Mouse (Mus musculus): ENCODE results near the gene Sarm1. TPM values are rescaled to one million over a fixed set of nuclear protein-coding genes. Genes with fewer than 3 reads are reported as not detected.
A peak's percentile ranks its signal among the peaks of the same experiment; 100 is the strongest.
"Not testable (repeated sequence)": the region's sequence is repeated elsewhere in the genome, so short reads cannot be mapped to it uniquely, and the experiment has no call there.

Gene Sarm1
- 32.1 and 34.8 TPM in 2 replicates for polyA plus RNA-seq (2016; fragmentation: Nextera tagmentation; extraction: Ambion mirVana)

DNA sequence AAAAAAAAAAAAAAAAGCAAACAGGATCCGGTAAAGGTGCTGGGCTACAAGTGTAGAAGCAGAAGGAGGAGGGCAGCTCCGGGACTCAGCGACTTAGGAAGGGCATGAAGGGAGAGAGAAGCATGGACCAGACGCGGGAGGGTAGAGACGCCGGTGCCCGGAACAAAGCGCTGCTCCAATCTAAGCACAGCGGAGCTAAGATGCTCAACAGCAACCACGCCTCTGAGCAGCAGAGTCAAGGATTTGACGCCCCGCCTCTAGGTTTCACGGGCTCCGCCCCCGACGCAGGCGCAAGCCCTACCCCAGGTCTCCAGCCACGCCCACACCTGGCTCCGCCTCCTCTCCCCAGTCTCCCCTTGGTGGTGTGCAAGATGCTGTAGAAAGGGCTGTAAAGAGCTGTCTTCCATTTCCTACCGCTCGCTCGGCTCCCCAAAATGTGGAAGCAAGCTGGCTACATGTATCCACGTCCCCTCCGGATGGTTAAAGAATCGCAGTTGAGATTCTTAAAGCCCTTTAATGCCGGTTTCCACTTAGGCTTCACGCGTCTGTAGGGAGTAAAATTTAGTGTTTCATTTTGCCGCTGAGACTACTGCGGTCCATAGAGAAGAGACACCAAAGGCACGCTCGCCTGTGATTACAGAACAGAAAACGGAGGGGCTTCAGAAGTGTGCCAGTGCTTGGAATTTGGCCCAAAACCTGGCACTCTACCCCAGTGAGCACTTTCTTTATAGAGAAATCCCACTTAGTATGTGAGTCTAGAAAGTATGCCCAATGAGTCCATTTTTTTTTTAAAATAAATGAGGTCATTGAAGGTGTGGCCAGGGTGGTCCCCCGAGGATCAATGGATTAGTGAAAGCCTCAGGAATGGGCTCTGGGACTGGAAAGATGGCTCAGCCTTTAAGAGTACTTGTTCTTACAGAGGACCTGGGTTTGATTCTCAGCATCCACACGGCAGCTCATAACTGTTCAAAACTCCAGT, at the start of gene Sarm1:
Gene Sarm1 (minus strand): TSS at position 211 of the 979 bp plus-strand sequence.
- Histone ChIP-seq H3K4me3 (replicated peaks) (peak within 1 kb of the TSS; percentile 65), H3K4me1 (peaks cover 27% of the 10 kb centered on the region), H3K27me3 (peaks cover 44% of the 10 kb centered on the region), H3K27ac (peak within 1 kb of the TSS; percentile 89), H3K9me3 (no peaks in the 10 kb centered on the region), H3K9ac (peak within 1 kb of the TSS; percentile 77), H3K36me3 (replicated peaks) (no peaks in the 10 kb centered on the region), H3K4me2 (peak within 1 kb of the TSS; percentile 80)
- ATAC-seq (ENCODE audit: low FRiP score), result peak; percentile 98
- 3% methylated on average over 35 of the region's 36 CpGs for WGBS

DNA sequence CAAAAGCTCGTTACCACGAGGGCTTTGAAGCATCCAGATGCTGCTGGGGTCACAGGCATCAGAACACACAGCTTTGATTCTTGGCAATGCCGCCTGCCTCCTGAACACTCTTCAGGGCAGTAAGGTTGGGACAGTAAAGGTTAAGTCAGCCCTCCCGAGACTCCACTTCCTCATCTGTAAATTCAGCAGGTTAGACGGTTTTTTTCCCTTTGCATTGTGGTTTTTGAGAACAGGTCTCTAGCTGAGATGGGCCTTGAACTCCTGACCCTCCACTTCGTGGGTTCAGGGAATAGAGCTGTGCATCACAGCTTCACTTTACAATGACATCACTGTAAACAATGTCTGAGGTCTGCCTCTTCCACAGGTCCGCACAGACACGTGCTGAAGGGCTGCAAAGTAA, 47.6 kb upstream of the Sarm1 start:
- Histone ChIP-seq H3K4me2 (no peak overlapping the region), H3K27ac (no peak overlapping the region), H3K36me3 (replicated peaks) (peaks cover 39% of the 10 kb centered on the region), H3K4me3 (replicated peaks) (no peak overlapping the region), H3K9me3 (no peaks in the 10 kb centered on the region), H3K27me3 (no peaks in the 10 kb centered on the region), H3K4me1 (peaks cover 21% of the 10 kb centered on the region), H3K9ac (no peak overlapping the region)
- 71% methylated on average over 8 of the region's 8 CpGs for WGBS
- ATAC-seq (ENCODE audit: low FRiP score), result no peak

DNA sequence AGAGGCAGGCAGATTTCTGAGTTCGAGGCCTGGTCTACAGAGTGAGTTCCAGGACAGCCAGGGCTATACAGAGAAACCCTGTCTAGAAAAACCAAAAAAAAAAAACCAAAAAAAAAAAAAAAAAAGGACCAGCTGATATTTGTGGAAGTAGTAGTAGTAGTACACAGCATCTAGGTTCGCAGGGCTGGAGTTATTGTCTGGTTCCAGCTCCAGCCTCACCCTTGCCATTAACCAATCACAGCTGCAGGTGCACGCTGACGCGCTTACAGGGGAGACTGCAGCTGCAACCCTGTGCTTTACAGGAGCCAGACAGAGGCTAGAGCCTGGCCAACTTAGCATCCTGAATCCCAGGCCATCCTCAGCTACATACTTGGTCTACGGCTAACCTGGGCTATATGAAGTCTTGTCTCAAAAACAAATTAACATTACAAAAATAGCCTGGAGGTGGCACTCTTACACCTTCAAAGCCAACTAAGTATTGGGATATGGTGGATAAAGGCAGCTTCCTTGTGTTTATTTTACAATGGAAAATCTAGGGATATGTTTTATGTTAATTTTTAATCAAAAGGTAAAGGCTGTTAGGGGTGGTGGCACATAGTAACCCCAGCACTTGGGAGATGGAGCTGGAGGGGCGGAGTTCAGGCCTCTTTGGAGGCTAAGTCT, 47.0 kb upstream of the Sarm1 start:
- H3K27ac ChIP-seq, result no peak overlapping the region
- H3K9ac ChIP-seq, result no peak overlapping the region
- 96% methylated on average over 7 of the region's 7 CpGs for WGBS
- H3K4me2 ChIP-seq, result no peak overlapping the region
- peaks cover 16% of the 10 kb centered on the region for H3K4me1 ChIP-seq
- no peaks in the 10 kb centered on the region for H3K27me3 ChIP-seq
- peaks cover 45% of the 10 kb centered on the region for H3K36me3 ChIP-seq (replicated peaks)
- no peak overlapping the region for H3K4me3 ChIP-seq (replicated peaks)
- H3K9me3 ChIP-seq, result no peaks in the 10 kb centered on the region
- ATAC-seq (ENCODE audit: low FRiP score), result no peak

DNA sequence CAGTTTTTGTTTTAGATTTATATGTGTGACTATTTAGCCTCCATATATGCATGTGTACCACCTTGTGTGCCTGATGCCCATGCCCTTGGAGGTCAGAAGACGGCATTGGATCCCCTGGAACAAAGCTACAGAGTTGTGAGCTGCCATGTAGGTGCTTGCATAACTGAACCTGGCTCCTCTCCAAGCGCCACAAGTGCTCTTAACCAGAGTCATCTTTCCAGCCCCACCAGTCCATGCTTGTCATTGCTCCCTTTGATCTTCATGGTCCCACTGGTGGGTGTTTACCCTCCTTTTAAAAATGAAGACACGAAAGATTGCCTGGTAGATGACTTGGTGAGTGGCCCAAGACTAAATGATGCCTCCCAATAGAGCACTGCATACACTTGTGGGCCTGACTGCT, 42.8 kb upstream of the Sarm1 start:
- Histone ChIP-seq H3K36me3 (replicated peaks) (peaks cover 56% of the 10 kb centered on the region), H3K4me3 (replicated peaks) (no peak overlapping the region)

DNA sequence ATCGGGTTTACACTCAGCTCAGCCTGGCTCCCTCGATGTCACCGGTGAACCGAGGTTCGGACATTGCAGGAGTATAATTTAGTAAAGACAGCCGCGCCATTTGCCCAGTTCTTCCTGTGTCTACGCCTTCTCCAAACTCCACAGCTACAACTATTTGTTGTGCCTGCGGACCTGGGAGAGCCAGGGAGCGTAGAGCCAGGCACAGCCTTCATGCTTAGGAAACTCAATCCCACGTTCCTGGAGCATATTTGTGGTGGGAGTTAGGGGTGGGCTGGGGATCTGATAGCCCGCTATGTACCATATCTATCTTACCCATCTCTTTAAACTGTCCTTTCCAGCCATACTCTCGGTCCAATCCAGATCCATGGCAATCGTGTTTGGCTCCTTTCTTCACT, 39.1 kb upstream of the Sarm1 start:
- Histone ChIP-seq H3K4me1 (peaks cover 24% of the 10 kb centered on the region), H3K9me3 (no peaks in the 10 kb centered on the region), H3K36me3 (replicated peaks) (peaks cover 32% of the 10 kb centered on the region), H3K4me3 (replicated peaks) (peak overlapping the region; percentile 68), H3K27me3 (no peaks in the 10 kb centered on the region), H3K4me2 (peak overlapping the region; percentile 83), H3K27ac (peak overlapping the region; percentile 79), H3K9ac (peak overlapping the region; percentile 83)
- WGBS, result 4% methylated on average over 14 of the region's 14 CpGs
- ATAC-seq (ENCODE audit: low FRiP score), result no peak

More for the DNA sequence above, 42.8 kb upstream of the Sarm1 start:
- H3K27ac ChIP-seq, result no peak overlapping the region
- no peaks in the 10 kb centered on the region for H3K27me3 ChIP-seq
- no peak for ATAC-seq (ENCODE audit: low FRiP score)
- peaks cover 14% of the 10 kb centered on the region for H3K4me1 ChIP-seq
- H3K4me2 ChIP-seq, result no peak overlapping the region
- H3K9me3 ChIP-seq, result no peaks in the 10 kb centered on the region
- no peak overlapping the region for H3K9ac ChIP-seq
- WGBS, result 87% methylated on average over 3 of the region's 3 CpGs

DNA sequence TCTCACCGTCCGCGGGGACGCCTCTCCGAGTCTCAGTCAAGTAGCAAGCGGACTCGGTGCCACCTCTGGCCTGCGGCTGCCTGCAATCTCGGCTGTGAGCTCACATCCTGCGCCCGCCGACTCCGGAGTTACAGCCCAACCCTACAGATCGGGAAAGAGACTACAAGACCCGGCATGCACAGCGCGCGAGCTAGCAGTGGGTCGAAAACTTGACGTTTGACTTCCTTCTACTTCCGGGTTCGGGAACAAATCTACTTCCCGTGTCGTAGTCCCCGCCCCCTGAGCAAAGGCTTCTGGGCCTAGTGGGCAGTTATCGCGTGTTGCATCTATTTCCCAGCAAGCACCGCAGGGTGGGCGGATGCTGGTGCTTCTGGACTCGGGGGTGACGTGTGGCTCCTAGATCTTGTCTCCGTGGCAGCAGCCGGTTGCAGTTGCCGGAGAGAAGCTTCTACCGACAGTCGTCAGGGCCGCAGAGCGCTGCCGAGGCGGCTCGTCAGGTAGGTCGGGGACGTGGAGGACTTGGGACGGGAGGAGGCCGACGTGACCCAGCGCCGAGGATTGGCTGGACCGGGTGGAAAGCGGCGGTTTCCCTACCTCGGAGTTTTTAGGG, 38.6 kb upstream of the Sarm1 start, which contains the start of the genes Tnfaip1 and Ift20:
Gene Tnfaip1 (minus strand): TSS at position 253 of the 610 bp plus-strand sequence.
Gene Ift20 (plus strand): TSS at position 282 of the 610 bp plus-strand sequence.
- Histone ChIP-seq H3K4me2 (peak within 1 kb of the TSS; percentile 83), H3K9ac (peak within 1 kb of the TSS; percentile 83), H3K27me3 (no peaks in the 10 kb centered on the region), H3K4me3 (replicated peaks) (peak within 1 kb of the TSS; percentile 68), H3K36me3 (replicated peaks) (peaks cover 30% of the 10 kb centered on the region), H3K27ac (peak within 1 kb of the TSS; percentile 89), H3K4me1 (peaks cover 24% of the 10 kb centered on the region), H3K9me3 (no peaks in the 10 kb centered on the region)
- WGBS, result under 1% methylated on average over 52 of the region's 52 CpGs
- peak; percentile 98 for ATAC-seq (ENCODE audit: low FRiP score)

DNA sequence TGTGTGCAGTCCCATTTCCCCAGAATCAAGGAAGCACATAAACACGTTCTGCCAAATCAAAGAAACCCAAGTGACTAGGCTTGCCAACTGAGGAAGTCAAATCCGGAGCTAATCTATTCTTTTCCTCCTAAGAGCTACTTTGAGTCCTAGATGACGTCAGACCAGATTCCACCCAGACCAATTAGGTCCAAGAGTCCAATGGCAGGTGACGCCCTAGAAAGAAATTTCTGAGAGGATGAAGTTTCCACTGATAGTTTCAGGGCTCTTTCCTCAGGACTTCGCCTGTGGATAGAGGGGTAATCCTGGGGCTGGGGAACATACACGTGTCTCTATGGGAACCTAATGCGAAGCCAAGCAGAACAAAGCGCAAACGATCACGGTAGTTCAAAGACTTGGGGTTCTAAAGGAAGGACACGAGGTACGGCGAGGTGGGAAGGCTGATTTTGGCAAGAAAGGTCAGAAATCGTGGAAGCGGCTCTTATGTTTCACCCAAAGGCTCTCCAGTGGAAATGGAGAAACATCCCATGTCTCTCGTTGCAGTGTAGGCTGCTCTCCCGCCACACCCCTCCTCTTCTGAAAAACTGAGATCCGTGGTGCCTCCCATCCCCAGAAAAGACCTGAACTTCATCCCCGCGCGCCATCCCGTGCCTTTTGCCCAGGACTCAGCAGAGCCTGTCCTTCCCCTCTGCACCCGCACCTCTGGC, 38.0 kb upstream of the Sarm1 start:
- no peaks in the 10 kb centered on the region for H3K27me3 ChIP-seq
- H3K4me3 ChIP-seq (replicated peaks), result peak overlapping the region; percentile 68
- ATAC-seq (ENCODE audit: low FRiP score), result peak; percentile 13; the same call in 1 of the 2 replicates
- peak overlapping the region; percentile 83 for H3K4me2 ChIP-seq
- H3K4me1 ChIP-seq, result peaks cover 24% of the 10 kb centered on the region
- peaks cover 29% of the 10 kb centered on the region for H3K36me3 ChIP-seq (replicated peaks)
- under 1% methylated on average over 23 of the region's 23 CpGs for WGBS
- peak overlapping the region; percentile 81 for H3K9ac ChIP-seq
- no peaks in the 10 kb centered on the region for H3K9me3 ChIP-seq
- H3K27ac ChIP-seq, result peak overlapping the region; percentile 89

DNA sequence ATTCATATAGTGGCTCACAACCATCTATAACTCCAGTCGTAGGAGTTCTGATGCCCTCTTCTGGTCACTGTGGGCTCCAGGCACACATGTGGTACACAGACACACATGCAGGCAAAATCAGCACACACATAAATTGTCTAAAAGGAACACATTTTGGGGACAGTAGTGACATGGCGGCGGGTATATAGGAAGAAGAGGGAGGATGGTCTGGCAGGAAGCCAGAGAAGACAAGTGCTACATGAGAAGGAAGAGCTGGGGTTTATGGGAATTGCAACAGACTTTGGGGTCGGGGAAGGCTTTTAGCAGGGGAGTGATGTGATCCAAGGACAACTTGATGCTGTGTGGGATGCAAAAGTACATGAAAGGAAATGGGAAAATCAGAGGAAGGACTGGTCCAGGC, 37.0 kb upstream of the Sarm1 start:
- Histone ChIP-seq H3K4me1 (peaks cover 24% of the 10 kb centered on the region), H3K9ac (peak overlapping the region; percentile 81; the same call in 1 of the 2 replicates), H3K4me3 (replicated peaks) (peak overlapping the region; percentile 68), H3K4me2 (peak overlapping the region; percentile 83), H3K27me3 (no peaks in the 10 kb centered on the region), H3K36me3 (replicated peaks) (peaks cover 29% of the 10 kb centered on the region), H3K27ac (no peak overlapping the region), H3K9me3 (no peaks in the 10 kb centered on the region)
- WGBS, result 91% methylated on average over 4 of the region's 4 CpGs
- no peak for ATAC-seq (ENCODE audit: low FRiP score)

DNA sequence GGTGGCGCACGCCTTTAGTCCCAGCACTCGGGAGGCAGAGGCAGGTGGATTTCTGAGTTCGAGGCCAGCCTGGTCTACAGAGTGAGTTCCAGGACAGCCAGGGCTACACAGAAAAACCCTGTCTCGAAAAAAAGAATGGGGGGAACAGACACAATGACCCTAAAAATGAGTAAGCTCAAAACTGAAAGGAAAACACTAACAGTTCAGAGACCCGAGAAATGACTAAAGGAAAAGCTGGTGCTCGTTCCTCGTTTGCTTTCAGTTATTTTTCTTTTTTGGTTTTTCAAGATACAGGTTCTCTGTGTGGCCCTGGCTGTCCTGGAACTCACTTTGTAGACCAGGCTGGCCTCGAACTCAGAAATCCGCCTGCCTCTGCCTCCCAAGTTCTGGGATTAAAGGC, 34.0 kb upstream of the Sarm1 start:
- H3K27ac ChIP-seq; ATAC-seq (ENCODE audit: low FRiP score); H3K4me3 ChIP-seq (replicated peaks); H3K9me3 ChIP-seq; H3K9ac ChIP-seq; H3K27me3 ChIP-seq; H3K4me2 ChIP-seq: not testable (repeated sequence)
- Histone ChIP-seq H3K4me1 (peaks cover 12% of the 10 kb centered on the region), H3K36me3 (replicated peaks) (peaks cover 46% of the 10 kb centered on the region)
- WGBS, result 88% methylated on average over 10 of the region's 10 CpGs

DNA sequence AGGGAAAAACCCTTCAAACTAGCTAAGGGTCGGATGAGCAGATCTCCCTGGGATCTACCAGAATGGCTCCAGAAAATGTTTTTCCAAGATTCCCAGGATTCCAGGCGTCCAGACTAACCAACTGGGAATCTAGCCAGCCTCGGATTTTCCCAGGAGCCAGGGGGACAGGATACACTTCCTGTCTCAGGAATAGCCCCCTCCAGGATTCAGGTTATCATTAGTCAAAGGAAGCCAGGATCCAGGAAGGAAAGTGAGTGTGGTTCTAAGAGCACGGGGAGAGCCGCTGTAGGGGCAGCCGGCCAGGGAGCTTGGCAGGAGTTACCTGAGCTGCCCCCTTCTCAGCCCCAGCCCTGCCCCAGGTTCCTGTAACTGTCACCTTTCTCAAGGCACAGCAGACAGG, 33.5 kb upstream of the Sarm1 start:
- H3K36me3 ChIP-seq (replicated peaks), result peaks cover 51% of the 10 kb centered on the region
- H3K27me3 ChIP-seq, result no peaks in the 10 kb centered on the region
- no peak overlapping the region for H3K27ac ChIP-seq
- no peak for ATAC-seq (ENCODE audit: low FRiP score)
- no peak overlapping the region for H3K4me2 ChIP-seq
- WGBS, result 87% methylated on average over 6 of the region's 6 CpGs
- no peaks in the 10 kb centered on the region for H3K9me3 ChIP-seq
- H3K9ac ChIP-seq, result no peak overlapping the region
- H3K4me3 ChIP-seq (replicated peaks), result no peak overlapping the region
- peaks cover 12% of the 10 kb centered on the region for H3K4me1 ChIP-seq

DNA sequence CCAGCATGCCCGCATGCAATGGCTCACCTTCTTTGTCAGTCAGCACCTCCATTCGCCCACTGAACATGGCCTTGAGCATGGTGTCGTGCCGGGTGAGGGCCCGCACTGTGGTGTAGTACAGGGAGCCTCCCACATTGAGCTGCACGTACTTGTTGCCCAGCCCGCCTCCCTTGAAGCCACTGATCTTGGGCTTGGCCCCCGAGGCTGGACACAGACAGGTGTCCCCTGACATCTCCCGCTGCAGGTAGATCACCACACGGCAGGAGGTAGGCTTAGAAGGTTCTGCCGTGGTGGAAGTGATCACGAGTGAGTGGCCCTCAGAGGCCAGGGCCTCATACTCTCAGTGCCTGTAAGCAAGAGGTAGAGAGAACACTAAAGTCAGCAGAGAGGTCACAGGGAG, 32.4 kb upstream of the Sarm1 start:
- no peaks in the 10 kb centered on the region for H3K9me3 ChIP-seq
- H3K4me2 ChIP-seq, result no peak overlapping the region
- H3K36me3 ChIP-seq (replicated peaks), result peaks cover 61% of the 10 kb centered on the region
- H3K9ac ChIP-seq, result no peak overlapping the region
- H3K4me3 ChIP-seq (replicated peaks), result no peak overlapping the region
- no peaks in the 10 kb centered on the region for H3K27me3 ChIP-seq
- no peak for ATAC-seq (ENCODE audit: low FRiP score)
- no peak overlapping the region for H3K27ac ChIP-seq
- 94% methylated on average over 12 of the region's 12 CpGs for WGBS
- H3K4me1 ChIP-seq, result peaks cover 7% of the 10 kb centered on the region
